In genomic region chr7:120972471-120972870, GRCm38 (mm10) we compare ENCODE assay signal across 8 mouse cellular contexts. TPM values are rescaled to one million over a fixed set of nuclear protein-coding genes. Genes with fewer than 3 reads are reported as not detected.
"Had no signal": no experiment of that assay in that cellular context is flagged by ENCODE, and none has a peak within 500 bp of the region (broad histone marks: within the 10 kb centered on the region; RNA-seq: fewer than 3 reads in every experiment).

No protein-coding gene starts in this region.

RNA-seq across cellular contexts. Expression of gene Mfsd13b, which starts 9.8 kb away (rescaled TPM):
- total RNA-seq: megakaryocyte progenitor cell, adult 5-6 weeks; midbrain, postnatal 0 days; monocyte, adult 5-6 weeks; neutrophil, adult 5-6 weeks had no signal
- polyA plus RNA-seq: liver, postnatal 0 days; midbrain, embryonic 13.5 days; neural tube, embryonic 14.5 days; stomach, embryonic 14.5 days had no signal
